Mouse (Mus musculus): ENCODE measurements around the gene Nid2. TPM values are rescaled to one million over a fixed set of nuclear protein-coding genes. Genes with fewer than 3 reads are reported as not detected.

The Nid2 gene
- polyA plus RNA-seq, 1 experiment from 2014 or later: 63.0 TPM

GRCm38 (mm10) chr14:19752276-19752675 lies 1.2 kb downstream of the Nid2 start:
- H3K4me3 ChIP-seq (ENCODE audit: low read depth, low read length): peak overlapping the region; percentile 41
- H3K9ac ChIP-seq (ENCODE audit: low read length): peak overlapping the region; percentile 37; the same call in 1 of the 2 replicates
- WGBS: 2% methylated on average over 21 of the region's 21 CpGs

GRCm38 (mm10) chr14:19759277-19760193 lies 8.5 kb downstream of the Nid2 start:
- DNase-seq (ENCODE audit: low spot score): no peak
- 89% methylated on average over 10 of the region's 10 CpGs for WGBS
- H3K36me3 ChIP-seq (ENCODE audit: control insufficient read depth, insufficient read depth, low read length): no peaks in the 10 kb centered on the region
- no peak overlapping the region for H3K4me3 ChIP-seq (ENCODE audit: low read depth, low read length)
- peaks cover 6% of the 10 kb centered on the region for H3K4me1 ChIP-seq (ENCODE audit: control insufficient read depth, insufficient read depth, low read length)
- no peaks in the 10 kb centered on the region for H3K27me3 ChIP-seq (ENCODE audit: control insufficient read depth, insufficient read depth, low read length)
- no peak overlapping the region for H3K27ac ChIP-seq (ENCODE audit: low read depth, low read length)
- H3K9me3 ChIP-seq (ENCODE audit: control insufficient read depth, low read length): no peaks in the 10 kb centered on the region
- no peak for ATAC-seq (ENCODE audit: insufficient read depth, low FRiP score, low TSS enrichment)
- no peak overlapping the region for H3K9ac ChIP-seq (ENCODE audit: low read length)
- no peak overlapping the region for H3K4me2 ChIP-seq (ENCODE audit: low read depth)

More at GRCm38 (mm10) chr14:19752276-19752675, 1.2 kb downstream of the Nid2 start:
- ATAC-seq (ENCODE audit: insufficient read depth, low FRiP score, low TSS enrichment) (0 out of 2 replicates have a peak, but pooled peaks have one; percentile 35), DNase-seq (ENCODE audit: low spot score) (peak; percentile 46)
- Histone ChIP-seq H3K27ac (ENCODE audit: low read depth, low read length) (no peak overlapping the region), H3K4me2 (ENCODE audit: low read depth) (peak overlapping the region; percentile 86), H3K9me3 (ENCODE audit: control insufficient read depth, low read length) (no peaks in the 10 kb centered on the region), H3K4me1 (ENCODE audit: control insufficient read depth, insufficient read depth, low read length) (peaks cover 14% of the 10 kb centered on the region), H3K27me3 (ENCODE audit: control insufficient read depth, insufficient read depth, low read length) (peaks cover 6% of the 10 kb centered on the region; the same call in 1 of the 2 replicates), H3K36me3 (ENCODE audit: control insufficient read depth, insufficient read depth, low read length) (no peaks in the 10 kb centered on the region)

DNA sequence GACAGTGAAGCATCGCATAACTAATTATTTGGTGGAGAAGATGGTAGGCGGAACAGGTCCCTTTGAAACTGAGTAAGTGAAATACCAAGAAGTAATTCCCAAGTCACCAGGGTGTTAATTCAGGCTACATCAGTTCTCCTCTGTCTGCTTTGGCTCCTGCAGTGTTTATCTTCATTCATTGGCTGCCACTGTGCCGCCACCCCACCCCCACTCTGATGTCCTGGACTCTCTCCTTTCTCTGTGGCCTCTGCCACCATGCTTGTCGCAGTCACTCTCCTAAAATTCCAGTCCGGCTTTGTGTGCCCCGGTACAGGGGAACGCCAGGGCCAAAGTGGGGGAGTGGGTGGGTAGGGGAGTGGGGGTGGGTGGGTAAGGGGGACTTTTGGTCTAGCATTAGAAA lies 9.7 kb downstream of the Nid2 start:
- Histone ChIP-seq H3K9me3 (ENCODE audit: control insufficient read depth, low read length) (no peaks in the 10 kb centered on the region), H3K27me3 (ENCODE audit: control insufficient read depth, insufficient read depth, low read length) (no peaks in the 10 kb centered on the region), H3K27ac (ENCODE audit: low read depth, low read length) (no peak overlapping the region), H3K36me3 (ENCODE audit: control insufficient read depth, insufficient read depth, low read length) (no peaks in the 10 kb centered on the region), H3K4me3 (ENCODE audit: low read depth, low read length) (no peak overlapping the region), H3K4me1 (ENCODE audit: control insufficient read depth, insufficient read depth, low read length) (peaks cover 6% of the 10 kb centered on the region), H3K9ac (ENCODE audit: low read length) (no peak overlapping the region), H3K4me2 (ENCODE audit: low read depth) (no peak overlapping the region)
- no peak for DNase-seq (ENCODE audit: low spot score)
- ATAC-seq (ENCODE audit: insufficient read depth, low FRiP score, low TSS enrichment): no peak
- 22% methylated on average over 6 of the region's 7 CpGs for WGBS

- 45% methylated on average over 4 of the region's 4 CpGs for WGBS
- Histone ChIP-seq H3K4me1 (ENCODE audit: control insufficient read depth, insufficient read depth, low read length) (peaks cover 12% of the 10 kb centered on the region), H3K9me3 (ENCODE audit: control insufficient read depth, low read length) (no peaks in the 10 kb centered on the region), H3K27me3 (ENCODE audit: control insufficient read depth, insufficient read depth, low read length) (no peaks in the 10 kb centered on the region), H3K4me3 (ENCODE audit: low read depth, low read length) (no peak overlapping the region), H3K27ac (ENCODE audit: low read depth, low read length) (no peak overlapping the region), H3K4me2 (ENCODE audit: low read depth) (no peak overlapping the region), H3K36me3 (ENCODE audit: control insufficient read depth, insufficient read depth, low read length) (no peaks in the 10 kb centered on the region), H3K9ac (ENCODE audit: low read length) (no peak overlapping the region)
- no peak for DNase-seq (ENCODE audit: low spot score)
- no peak for ATAC-seq (ENCODE audit: insufficient read depth, low FRiP score, low TSS enrichment)
These were observed 10.9 kb downstream of the Nid2 start for GRCm38 (mm10) chr14:19762014-19762413.

DNA sequence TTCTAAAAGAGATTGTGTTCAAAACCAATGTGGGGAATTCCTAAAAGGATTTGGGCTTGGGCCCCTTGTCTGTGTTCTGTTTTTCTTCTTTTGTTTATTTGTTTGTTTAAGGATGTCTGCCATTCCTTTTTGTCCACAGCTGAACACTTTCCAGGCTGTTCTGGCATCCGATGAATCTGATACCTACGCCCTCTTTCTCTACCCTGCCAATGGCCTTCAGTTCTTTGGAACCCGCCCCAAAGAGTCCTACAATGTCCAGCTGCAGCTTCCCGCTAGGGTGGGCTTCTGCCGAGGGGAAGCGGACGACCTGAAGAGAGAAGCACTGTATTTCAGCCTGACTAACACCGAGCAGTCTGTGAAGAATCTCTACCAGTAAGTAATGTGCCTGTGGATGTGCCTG lies 12.5 kb downstream of the Nid2 start:
- Histone ChIP-seq H3K9me3 (ENCODE audit: control insufficient read depth, low read length) (no peaks in the 10 kb centered on the region), H3K27me3 (ENCODE audit: control insufficient read depth, insufficient read depth, low read length) (no peaks in the 10 kb centered on the region), H3K4me1 (ENCODE audit: control insufficient read depth, insufficient read depth, low read length) (peaks cover 13% of the 10 kb centered on the region), H3K9ac (ENCODE audit: low read length) (no peak overlapping the region), H3K27ac (ENCODE audit: low read depth, low read length) (no peak overlapping the region), H3K4me3 (ENCODE audit: low read depth, low read length) (no peak overlapping the region), H3K4me2 (ENCODE audit: low read depth) (no peak overlapping the region), H3K36me3 (ENCODE audit: control insufficient read depth, insufficient read depth, low read length) (no peaks in the 10 kb centered on the region)
- WGBS: 38% methylated on average over 8 of the region's 8 CpGs
- no peak for DNase-seq (ENCODE audit: low spot score)
- no peak for ATAC-seq (ENCODE audit: insufficient read depth, low FRiP score, low TSS enrichment)

DNA sequence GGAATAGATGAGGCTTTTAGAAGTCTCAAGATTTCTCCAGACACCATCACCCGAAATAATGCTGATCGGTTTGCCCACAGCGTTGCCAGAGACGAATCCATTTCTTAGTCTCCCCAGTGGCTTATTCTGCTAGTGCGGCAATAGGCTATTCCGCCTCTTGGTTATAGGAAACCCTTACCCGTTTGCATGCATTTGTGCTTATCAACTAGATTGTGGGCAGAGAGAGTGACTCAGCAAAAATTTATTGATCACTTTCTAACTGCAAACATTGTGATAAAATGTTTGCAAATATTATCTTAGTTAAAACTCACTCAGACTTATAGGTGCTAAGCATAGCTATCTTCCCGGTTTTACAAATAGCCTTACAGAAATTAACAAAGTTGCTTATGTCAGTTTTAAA lies 13.3 kb downstream of the Nid2 start:
- Histone ChIP-seq H3K27me3 (ENCODE audit: control insufficient read depth, insufficient read depth, low read length) (no peaks in the 10 kb centered on the region), H3K4me2 (ENCODE audit: low read depth) (no peak overlapping the region), H3K36me3 (ENCODE audit: control insufficient read depth, insufficient read depth, low read length) (no peaks in the 10 kb centered on the region), H3K27ac (ENCODE audit: low read depth, low read length) (no peak overlapping the region), H3K4me1 (ENCODE audit: control insufficient read depth, insufficient read depth, low read length) (peaks cover 13% of the 10 kb centered on the region), H3K9me3 (ENCODE audit: control insufficient read depth, low read length) (no peaks in the 10 kb centered on the region), H3K9ac (ENCODE audit: low read length) (no peak overlapping the region), H3K4me3 (ENCODE audit: low read depth, low read length) (no peak overlapping the region)
- 87% methylated on average over 8 of the region's 8 CpGs for WGBS
- no peak for DNase-seq (ENCODE audit: low spot score)
- ATAC-seq (ENCODE audit: insufficient read depth, low FRiP score, low TSS enrichment): no peak

DNA sequence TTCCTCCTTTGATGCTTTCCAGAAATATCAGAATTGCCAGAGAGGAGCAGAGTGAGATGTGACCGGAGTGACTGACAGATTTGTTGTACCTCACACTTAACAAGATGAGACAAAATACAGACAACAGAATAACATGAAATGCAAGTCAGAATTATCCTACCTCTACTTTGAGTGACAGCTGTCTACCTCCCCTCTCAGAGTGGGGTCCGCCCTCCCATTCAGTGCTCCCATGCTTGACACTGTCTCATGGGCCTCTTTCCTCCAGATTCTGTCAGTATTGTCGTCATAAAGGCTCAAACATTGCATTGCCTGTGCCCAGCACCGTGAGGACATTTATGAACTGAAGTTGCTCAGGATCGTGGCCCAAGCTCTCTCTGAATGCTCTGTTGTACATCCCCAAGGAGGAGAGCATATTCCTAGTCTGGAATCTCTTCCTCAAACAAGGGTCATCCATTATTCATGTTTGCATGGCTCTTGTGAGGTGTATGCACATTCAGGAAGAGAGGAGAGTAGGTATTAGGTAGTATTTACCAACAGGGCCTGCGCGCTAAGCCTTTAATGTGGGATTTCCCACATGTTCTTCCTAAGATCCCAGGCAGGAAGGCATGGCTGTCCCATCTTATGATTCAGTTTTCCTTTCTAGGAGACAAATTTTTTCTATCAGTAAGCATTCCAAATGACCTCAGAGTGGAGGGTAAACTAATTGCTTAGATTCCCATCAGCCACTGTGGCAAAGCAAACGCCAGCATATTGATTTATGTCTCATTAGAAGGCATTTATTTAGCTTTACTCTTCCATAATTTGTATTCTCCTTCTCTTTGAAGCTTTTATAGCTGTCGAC lies 14.7 kb downstream of the Nid2 start:
- ATAC-seq (ENCODE audit: insufficient read depth, low FRiP score, low TSS enrichment): no peak

DNA sequence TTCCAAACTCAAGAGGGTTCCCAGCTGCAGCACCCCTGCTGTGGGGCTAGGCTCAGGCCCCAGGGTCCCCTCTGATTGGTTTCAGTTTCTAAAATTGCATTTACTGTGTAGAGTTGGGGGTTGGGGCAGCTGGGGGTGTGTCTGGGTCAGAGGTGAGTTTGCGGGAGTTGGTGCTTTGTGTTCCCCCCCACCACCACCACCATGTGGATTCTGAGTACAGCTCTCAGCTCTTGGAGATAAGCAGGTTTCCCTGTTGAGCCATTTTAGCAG lies 15.2 kb downstream of the Nid2 start:
- 5% methylated on average over 1 of the region's 1 CpGs for WGBS
- no peak for ATAC-seq (ENCODE audit: insufficient read depth, low FRiP score, low TSS enrichment)
- H3K27ac ChIP-seq (ENCODE audit: low read depth, low read length): no peak overlapping the region

More for the DNA sequence above, 14.7 kb downstream of the Nid2 start:
- no peak overlapping the region for H3K4me2 ChIP-seq (ENCODE audit: low read depth)
- H3K27me3 ChIP-seq (ENCODE audit: control insufficient read depth, insufficient read depth, low read length): no peaks in the 10 kb centered on the region
- no peaks in the 10 kb centered on the region for H3K9me3 ChIP-seq (ENCODE audit: control insufficient read depth, low read length)
- 61% methylated on average over 9 of the region's 9 CpGs for WGBS
- DNase-seq (ENCODE audit: low spot score): no peak
- H3K4me3 ChIP-seq (ENCODE audit: low read depth, low read length): no peak overlapping the region
- H3K27ac ChIP-seq (ENCODE audit: low read depth, low read length): no peak overlapping the region
- H3K4me1 ChIP-seq (ENCODE audit: control insufficient read depth, insufficient read depth, low read length): peaks cover 18% of the 10 kb centered on the region
- H3K36me3 ChIP-seq (ENCODE audit: control insufficient read depth, insufficient read depth, low read length): no peaks in the 10 kb centered on the region
- no peak overlapping the region for H3K9ac ChIP-seq (ENCODE audit: low read length)

More for the DNA sequence above, 15.2 kb downstream of the Nid2 start:
- no peaks in the 10 kb centered on the region for H3K9me3 ChIP-seq (ENCODE audit: control insufficient read depth, low read length)
- H3K9ac ChIP-seq (ENCODE audit: low read length): no peak overlapping the region
- no peak overlapping the region for H3K4me2 ChIP-seq (ENCODE audit: low read depth)
- peak; percentile 47 for DNase-seq (ENCODE audit: low spot score)
- H3K4me3 ChIP-seq (ENCODE audit: low read depth, low read length): no peak overlapping the region
- no peaks in the 10 kb centered on the region for H3K27me3 ChIP-seq (ENCODE audit: control insufficient read depth, insufficient read depth, low read length)
- peaks cover 18% of the 10 kb centered on the region for H3K4me1 ChIP-seq (ENCODE audit: control insufficient read depth, insufficient read depth, low read length)
- H3K36me3 ChIP-seq (ENCODE audit: control insufficient read depth, insufficient read depth, low read length): no peaks in the 10 kb centered on the region

Data from neural tube, embryonic 11.5 days (tissue).